Mouse (Mus musculus) layer of hippocampus, postnatal 10 days (tissue): ENCODE measurements around the gene Trpv5. TPM values are rescaled to one million over a fixed set of nuclear protein-coding genes. Genes with fewer than 3 reads are reported as not detected.

Source experiments
- total RNA-seq, 2 experiments: library from RNA; stranded (reverse); gene quantifications; 2 replicates each; pipeline ENCODE4 v1.2.3; 2021

The Trpv5 gene
- total RNA-seq, 2 experiments from 2014 or later = not detected

Other genes with a start within 250 kb of the Trpv5 start
- gene Gm10334, start 234.6 kb downstream of the Trpv5 start, total RNA-seq = not detected
- gene Prss1, start 221.8 kb downstream of the Trpv5 start, total RNA-seq = not detected
- not detected for gene Prss2, start 159.0 kb downstream of the Trpv5 start, total RNA-seq
- 10 to 100 TPM; 68.2 to 70.3 TPM for gene Ephb6, start 75.3 kb downstream of the Trpv5 start, total RNA-seq
- gene Trpv6, start 44.4 kb downstream of the Trpv5 start, total RNA-seq = 1 to 10 TPM in 1 of 2 experiments, under 1 TPM in 1; 0.67 to 1.4 TPM
- not detected for gene Llcfc1, start 3.7 kb upstream of the Trpv5 start, total RNA-seq
- gene Kel, start 23.6 kb upstream of the Trpv5 start, total RNA-seq = not detected
- gene Olfr459, start 94.4 kb upstream of the Trpv5 start, total RNA-seq = not detected
- gene Pip, start 166.8 kb upstream of the Trpv5 start, total RNA-seq = not detected
- gene Sval2, start 172.2 kb upstream of the Trpv5 start, total RNA-seq = not detected